ENCODE assay signal across 24 mouse cellular contexts in the genomic region with DNA sequence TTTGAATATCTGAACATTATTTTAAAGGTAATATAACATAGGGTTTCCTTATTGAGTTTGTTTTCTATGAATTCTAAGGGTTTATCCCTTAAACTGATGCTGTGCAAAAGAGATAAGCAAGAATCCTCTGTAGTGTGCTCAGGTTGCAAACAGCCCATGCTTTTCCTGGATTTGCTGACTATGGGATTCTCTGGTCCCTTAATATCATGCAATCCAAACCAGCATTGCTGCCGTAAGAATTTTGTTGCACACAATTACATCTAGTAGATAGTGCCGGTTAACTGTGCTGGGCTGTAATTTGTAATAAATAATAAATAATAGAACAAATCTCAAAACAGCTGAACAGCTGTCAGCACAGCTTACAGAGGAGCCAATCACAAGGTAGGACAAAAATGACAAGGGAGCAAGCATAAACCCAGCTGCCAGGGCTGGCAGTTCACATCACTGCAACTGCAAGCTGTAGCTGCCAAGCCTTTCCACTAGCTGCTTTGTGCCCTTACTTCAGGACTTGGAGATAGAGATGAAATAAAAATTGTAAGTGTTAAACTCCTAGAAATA.
DNase-seq lines count a peak whose midpoint lies in the region; ATAC-seq lines count a peak whose summit lies in the region.
"Had no signal": no experiment of that assay in that cellular context is flagged by ENCODE, and none has a peak within 500 bp of the region (broad histone marks: within the 10 kb centered on the region; RNA-seq: fewer than 3 reads in every experiment).

No protein-coding gene starts in this region.

- no peaks in the 10 kb centered on the region for H3K9me3 ChIP-seq in forebrain, embryonic 13.5 days (replicated peaks)
- no peaks in the 10 kb centered on the region for H3K9me3 ChIP-seq in forebrain, embryonic 12.5 days
- no peaks in the 10 kb centered on the region for H3K9me3 ChIP-seq in midbrain, embryonic 12.5 days
- H3K9me3 ChIP-seq in midbrain, embryonic 10.5 days (replicated peaks): no peaks in the 10 kb centered on the region
- no peaks in the 10 kb centered on the region for H3K9me3 ChIP-seq in midbrain, embryonic 15.5 days
- H3K9me3 ChIP-seq: embryonic facial prominence, embryonic 15.5 days; megakaryocyte, embryonic 14.5 days had no signal

- H3K27me3 ChIP-seq in forebrain, embryonic 13.5 days: no peaks in the 10 kb centered on the region
- no peaks in the 10 kb centered on the region for H3K27me3 ChIP-seq in forebrain, embryonic 12.5 days
- no peaks in the 10 kb centered on the region for H3K27me3 ChIP-seq in midbrain, embryonic 12.5 days
- no peaks in the 10 kb centered on the region for H3K27me3 ChIP-seq in midbrain, embryonic 10.5 days (ENCODE audit: low read depth, poor library complexity, severe bottlenecking)
- no peaks in the 10 kb centered on the region for H3K27me3 ChIP-seq in midbrain, embryonic 15.5 days (replicated peaks)
- H3K27me3 ChIP-seq: embryonic facial prominence, embryonic 15.5 days; megakaryocyte, embryonic 14.5 days had no signal

- H3K36me3 ChIP-seq in forebrain, embryonic 13.5 days (ENCODE audit: poor library complexity, severe bottlenecking): no peaks in the 10 kb centered on the region
- no peaks in the 10 kb centered on the region for H3K36me3 ChIP-seq in forebrain, embryonic 12.5 days (replicated peaks)
- no peaks in the 10 kb centered on the region for H3K36me3 ChIP-seq in midbrain, embryonic 12.5 days
- H3K36me3 ChIP-seq in midbrain, embryonic 10.5 days: no peaks in the 10 kb centered on the region
- H3K36me3 ChIP-seq in midbrain, embryonic 15.5 days (replicated peaks): no peaks in the 10 kb centered on the region
- H3K36me3 ChIP-seq: embryonic facial prominence, embryonic 15.5 days; G1E had no signal

- H3K4me2 ChIP-seq in forebrain, embryonic 13.5 days: no peak overlapping the region
- no peak overlapping the region for H3K4me2 ChIP-seq in forebrain, embryonic 12.5 days
- no peak overlapping the region for H3K4me2 ChIP-seq in midbrain, embryonic 12.5 days (replicated peaks)
- no peak overlapping the region for H3K4me2 ChIP-seq in midbrain, embryonic 15.5 days
- H3K4me2 ChIP-seq: embryonic facial prominence, embryonic 15.5 days had no signal

- no peak overlapping the region for H3K4me3 ChIP-seq in forebrain, embryonic 13.5 days
- no peak overlapping the region for H3K4me3 ChIP-seq in forebrain, embryonic 12.5 days (replicated peaks)
- no peak overlapping the region for H3K4me3 ChIP-seq in midbrain, embryonic 12.5 days
- no peak overlapping the region for H3K4me3 ChIP-seq in midbrain, embryonic 10.5 days
- no peak overlapping the region for H3K4me3 ChIP-seq in midbrain, embryonic 15.5 days
- H3K4me3 ChIP-seq: embryonic facial prominence, embryonic 15.5 days; layer of hippocampus, adult 2 months; megakaryocyte, embryonic 14.5 days; myocyte had no signal

- no peak overlapping the region for H3K9ac ChIP-seq in forebrain, embryonic 13.5 days
- H3K9ac ChIP-seq in forebrain, embryonic 12.5 days: no peak overlapping the region
- H3K9ac ChIP-seq in midbrain, embryonic 12.5 days (replicated peaks): no peak overlapping the region
- H3K9ac ChIP-seq in midbrain, embryonic 15.5 days: no peak overlapping the region
- H3K9ac ChIP-seq: embryonic facial prominence, embryonic 15.5 days; liver, postnatal 0 days had no signal

- H3K4me1 ChIP-seq in forebrain, embryonic 13.5 days: no peaks in the 10 kb centered on the region
- H3K4me1 ChIP-seq in forebrain, embryonic 12.5 days: no peaks in the 10 kb centered on the region
- H3K4me1 ChIP-seq in midbrain, embryonic 12.5 days: no peaks in the 10 kb centered on the region
- no peaks in the 10 kb centered on the region for H3K4me1 ChIP-seq in midbrain, embryonic 10.5 days
- no peaks in the 10 kb centered on the region for H3K4me1 ChIP-seq in midbrain, embryonic 15.5 days
- H3K4me1 ChIP-seq: embryonic facial prominence, embryonic 15.5 days; megakaryocyte, embryonic 14.5 days had no signal

- 67% methylated on average over 2 of the region's 2 CpGs for WGBS in forebrain, embryonic 13.5 days
- WGBS in forebrain, embryonic 12.5 days: 92% methylated on average over 2 of the region's 2 CpGs
- WGBS in midbrain, embryonic 12.5 days: 77% methylated on average over 2 of the region's 2 CpGs
- 90% methylated on average over 2 of the region's 2 CpGs for WGBS in midbrain, embryonic 10.5 days
- WGBS in midbrain, embryonic 15.5 days: 44% methylated on average over 2 of the region's 2 CpGs

- ATAC-seq in forebrain, embryonic 13.5 days: peak; percentile 48; the same call in 1 of the 2 replicates
- no peak for ATAC-seq in forebrain, embryonic 12.5 days (ENCODE audit: low FRiP score)
- peak; percentile 66; the same call in 1 of the 2 replicates for ATAC-seq in midbrain, embryonic 12.5 days (ENCODE audit: low FRiP score, low read depth)
- ATAC-seq in midbrain, embryonic 15.5 days (replicated peaks): peak; percentile 78
- ATAC-seq: activated CD4-positive, CD25-positive, alpha-beta regulatory T cell, adult 4 months; CD4-positive, CD25-positive, alpha-beta regulatory T cell, adult 4 months; liver, postnatal 0 days had no signal

- H3K27ac ChIP-seq in forebrain, embryonic 13.5 days: no peak overlapping the region
- H3K27ac ChIP-seq in forebrain, embryonic 12.5 days: no peak overlapping the region
- no peak overlapping the region for H3K27ac ChIP-seq in midbrain, embryonic 12.5 days (replicated peaks)
- no peak overlapping the region for H3K27ac ChIP-seq in midbrain, embryonic 10.5 days (replicated peaks)
- no peak overlapping the region for H3K27ac ChIP-seq in midbrain, embryonic 15.5 days
- H3K27ac ChIP-seq: embryonic facial prominence, embryonic 15.5 days; layer of hippocampus, adult 2 months had no signal

- DNase-seq in midbrain, embryonic 10.5 days (ENCODE audit: low spot score): no peak
- DNase-seq in spleen, postnatal 14 days (ENCODE audit: low spot score in 2 of 2): no peak
- DNase-seq in ovary, postnatal 10 days (ENCODE audit: low spot score): no peak
- DNase-seq: adrenal gland, postnatal 14 days; cerebellum, adult 11-12 months; cerebellum, postnatal 14 days; gastrocnemius, postnatal 25 days; kidney, adult 2 months; kidney, postnatal 14 days; layer of hippocampus, postnatal 36 days; liver, postnatal 0 days; lung, postnatal 14 days; thymus, postnatal 25 days had no signal
